Mouse (Mus musculus): ENCODE data around the gene Ide. TPM values are rescaled to one million over a fixed set of nuclear protein-coding genes. Genes with fewer than 3 reads are reported as not detected.
A peak's percentile ranks its signal among the peaks of the same experiment; 100 is the strongest.

The Ide gene
- 10 to 100 TPM; 59.2 to 97.0 TPM for total RNA-seq (2021)
- long read RNA-seq, experiment 1, full-length matches to known transcripts: 21 of 52 reads
- long read RNA-seq, experiment 1, partial matches to known transcripts: 7 of 52 reads
- long read RNA-seq, experiment 1, other reads (novel, unspliced or antisense): 24 of 52 reads
- long read RNA-seq, experiment 2, full-length matches to known transcripts: 8 of 19 reads
- long read RNA-seq, experiment 2, partial matches to known transcripts: 3 of 19 reads
- long read RNA-seq, experiment 2, other reads (novel, unspliced or antisense): 8 of 19 reads

GRCm38 (mm10) chr19:37337752-37338151 lies at the start of gene Ide:
Ide (minus strand) TSS chr19:37337852.
- DNase-seq: no peak

DNA sequence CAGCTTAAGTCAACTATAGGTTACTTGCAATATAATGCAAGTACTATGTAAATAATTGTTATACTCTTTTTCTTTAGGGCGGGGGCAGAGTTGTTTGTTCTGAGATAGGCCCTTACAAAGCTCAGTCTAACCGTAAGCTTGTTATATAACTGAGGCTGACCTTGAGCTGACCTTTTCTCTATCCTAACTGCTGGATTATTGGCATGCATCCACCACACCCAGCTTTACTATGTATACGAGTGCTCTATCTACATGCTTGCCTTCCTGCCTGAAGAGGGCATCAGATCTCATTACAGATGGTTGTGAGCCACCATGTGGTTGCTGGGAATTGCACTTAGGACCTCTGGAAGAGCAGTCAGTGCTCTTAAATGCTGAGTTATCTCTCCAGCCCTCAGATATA lies 48.5 kb upstream of the Ide start:
- no peak for DNase-seq

- DNase-seq: no peak
These were observed 41.2 kb upstream of the Ide start for GRCm38 (mm10) chr19:37378816-37379215.

DNA sequence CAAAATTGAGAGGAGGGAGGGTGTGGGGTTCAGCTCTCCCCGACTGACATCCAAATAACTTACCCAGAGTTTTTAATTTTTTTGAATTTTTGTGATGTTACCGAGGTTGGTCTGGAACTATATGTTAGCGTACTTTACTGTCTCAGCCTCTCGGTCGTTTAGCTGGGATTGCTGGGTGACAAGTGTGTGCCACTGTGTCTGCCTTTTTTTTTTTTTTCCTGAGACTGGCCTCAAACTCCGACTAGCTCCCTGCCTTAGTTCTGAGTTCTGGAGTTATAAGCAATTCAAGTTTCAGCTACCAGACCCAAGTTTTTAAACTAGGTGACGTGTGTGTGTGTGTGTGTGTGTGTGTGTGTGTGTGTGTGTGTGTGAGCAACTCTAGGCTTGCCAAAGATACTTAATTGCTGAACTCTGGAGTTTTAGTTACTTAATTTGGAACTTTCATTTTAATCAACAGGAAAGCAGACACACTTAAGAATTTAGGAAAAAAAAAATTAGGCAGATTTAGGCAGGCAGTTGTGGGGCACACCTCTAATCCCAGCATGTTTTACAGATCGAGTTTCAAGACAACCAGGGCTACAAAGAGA lies 39.8 kb upstream of the Ide start:
- no peak for DNase-seq

DNA sequence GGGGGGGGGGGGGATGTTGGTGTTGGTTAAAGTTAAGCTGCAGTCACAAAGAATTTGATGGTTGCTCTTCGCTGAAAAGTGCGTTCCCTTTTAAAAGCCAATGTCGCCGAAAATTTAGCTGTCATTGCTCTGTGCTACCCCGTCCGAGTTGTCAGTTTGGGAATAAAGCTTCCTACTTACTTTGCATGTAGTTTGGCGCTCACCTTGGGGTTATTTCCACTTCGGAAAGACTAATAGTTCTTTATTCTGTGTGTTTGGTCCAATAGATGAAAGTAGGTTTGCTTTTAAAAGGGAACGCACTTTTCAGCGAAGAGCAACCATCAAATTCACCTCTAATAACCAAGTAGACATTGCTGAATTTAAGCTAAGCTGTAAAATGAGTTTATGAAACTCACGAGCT lies 39.2 kb upstream of the Ide start:
- DNase-seq: no peak

GRCm38 (mm10) chr19:37375755-37376615 lies 38.3 kb upstream of the Ide start, which contains the start of gene Kif11:
Kif11 (plus strand) TSS chr19:37376403.
- DNase-seq: peak; percentile 98

DNA sequence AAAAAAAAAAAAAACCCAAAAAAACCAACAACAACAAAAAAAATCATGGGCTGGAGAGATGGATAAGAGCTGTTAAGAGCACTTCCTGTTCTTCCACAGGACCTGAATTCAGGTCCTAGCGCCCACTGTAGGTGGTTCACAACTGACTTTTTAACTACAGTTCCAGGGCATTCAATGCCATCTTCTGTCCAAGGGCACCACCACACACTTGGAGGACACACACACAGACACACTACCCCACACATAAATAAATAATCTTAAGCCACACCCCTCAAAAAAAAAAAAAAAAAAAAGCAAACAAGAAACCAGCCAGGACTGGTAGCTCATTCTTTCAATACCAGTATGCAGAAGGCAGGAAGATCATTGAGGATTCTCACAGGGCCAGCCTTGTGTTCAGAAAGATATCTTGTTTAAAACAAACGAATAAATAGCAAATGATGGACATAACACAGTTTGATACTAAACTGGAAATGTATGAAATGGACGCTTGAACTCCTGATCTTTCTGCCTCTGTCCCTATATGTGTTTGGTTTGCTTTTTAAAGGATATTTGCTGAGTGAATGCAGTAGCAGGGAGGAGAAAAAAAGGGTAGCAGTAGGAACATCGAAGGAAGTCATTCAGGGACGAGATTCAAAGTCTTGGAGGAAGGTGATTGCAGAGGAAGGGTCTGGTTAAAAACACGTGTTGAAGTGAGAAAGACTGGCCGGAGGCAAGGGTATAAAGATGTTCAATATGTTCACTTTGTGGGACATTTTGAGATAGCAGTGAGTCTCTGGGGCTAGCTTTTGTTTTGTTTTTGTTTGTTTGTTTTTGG lies 37.5 kb upstream of the Ide start:
- DNase-seq: no peak

DNA sequence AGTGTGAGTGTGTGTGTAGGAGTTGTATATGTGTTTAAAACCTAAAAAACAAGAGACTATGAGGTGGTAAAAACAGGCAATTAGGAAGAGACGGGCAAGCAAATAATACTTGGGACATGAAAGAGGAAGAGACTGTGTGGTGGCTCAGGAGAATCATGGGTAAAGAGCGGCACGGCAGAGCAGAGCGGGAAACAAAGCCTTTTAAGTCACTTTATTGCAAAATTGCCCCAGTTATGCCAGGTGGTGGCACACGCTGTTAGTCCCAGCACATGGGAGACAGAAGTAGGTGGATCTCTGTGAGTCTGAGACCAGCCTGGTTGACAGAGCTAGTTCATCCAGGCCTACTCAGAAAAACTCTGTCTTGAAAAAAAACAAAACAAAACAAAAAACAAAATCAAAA lies 32.7 kb upstream of the Ide start:
- peak in 1 of 2 experiments; percentile 42 for DNase-seq

DNA sequence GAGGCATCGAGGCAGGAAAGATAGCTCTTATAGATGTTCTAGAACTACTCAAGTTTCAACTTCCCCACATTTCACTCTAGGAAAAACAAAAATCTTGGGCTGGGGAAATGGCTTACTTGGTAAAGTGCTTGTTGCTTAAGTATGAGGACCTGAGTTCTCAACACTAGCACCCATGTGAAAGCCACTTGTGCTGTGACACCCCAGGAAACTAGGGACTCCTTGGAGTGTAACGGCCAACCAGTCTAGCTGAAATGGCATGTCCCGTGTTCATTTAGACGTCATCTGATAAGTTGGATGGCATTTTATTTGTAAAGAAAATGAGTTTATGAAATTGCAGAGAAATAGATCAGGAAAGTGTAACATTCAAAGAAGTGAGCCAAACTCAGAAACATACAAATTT lies 32.3 kb upstream of the Ide start:
- DNase-seq: no peak

GRCm38 (mm10) chr19:37368990-37369389 lies 31.3 kb upstream of the Ide start:
- DNase-seq: no peak

DNA sequence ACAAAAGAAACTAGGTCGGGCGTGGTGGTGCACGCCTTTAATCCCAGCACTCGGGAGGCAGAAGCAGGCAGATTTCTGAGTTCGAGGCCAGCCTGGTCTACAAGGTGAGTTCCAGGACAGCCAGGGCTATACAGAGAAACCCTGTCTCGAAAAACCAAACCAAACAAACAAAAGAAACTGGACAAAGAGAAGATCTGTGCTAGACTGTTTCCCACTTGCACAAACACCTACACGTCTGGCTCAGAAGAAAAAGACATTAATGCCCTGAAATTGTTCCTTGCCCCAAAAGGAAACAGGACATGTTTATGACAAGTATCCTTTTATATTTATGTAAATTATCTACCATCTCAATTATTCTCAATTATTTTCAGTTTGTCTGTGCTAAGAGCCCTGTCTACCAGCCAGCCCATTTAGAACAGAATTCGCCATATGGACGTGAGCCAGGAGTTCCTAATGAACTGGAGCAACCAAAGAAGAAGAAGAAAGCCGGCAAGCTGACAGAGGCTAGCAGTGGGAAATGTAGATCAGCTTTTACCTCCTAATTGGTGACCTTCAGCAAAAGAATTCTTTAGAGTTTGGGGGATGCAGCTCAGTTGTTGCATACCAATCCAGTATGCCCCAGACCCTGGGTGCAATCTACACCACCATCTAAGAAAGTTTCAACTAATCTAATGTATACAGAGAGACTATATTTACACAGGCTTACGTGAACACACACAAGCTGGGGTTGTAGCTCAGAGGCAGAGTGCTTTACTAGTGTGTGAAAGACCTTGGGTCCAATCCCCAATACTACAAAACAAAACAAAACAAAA lies 25.7 kb upstream of the Ide start:
- no peak for DNase-seq

- DNase-seq: no peak
These were observed 24.9 kb upstream of the Ide start for GRCm38 (mm10) chr19:37362545-37362944.

DNA sequence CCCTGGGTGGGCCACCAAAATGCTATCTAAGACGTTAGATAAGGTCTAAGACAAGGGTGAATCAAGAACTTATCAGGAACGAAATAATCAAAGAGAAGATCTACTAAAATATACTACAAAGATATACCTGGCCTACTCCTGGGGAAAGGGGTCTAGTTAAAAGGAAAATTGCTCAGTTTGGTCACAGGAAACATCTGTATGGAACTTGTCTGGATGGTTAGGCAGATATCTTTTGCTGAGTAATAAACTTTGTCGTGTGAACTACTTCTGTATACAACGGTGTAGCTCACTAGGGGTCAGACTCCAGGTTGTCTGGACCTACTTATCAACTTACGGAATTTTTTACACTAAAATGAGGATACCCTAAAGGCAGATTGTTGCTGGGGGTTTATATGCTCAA lies 22.4 kb upstream of the Ide start:
- DNase-seq: no peak

- DNase-seq: no peak
These were observed 15.7 kb upstream of the Ide start for GRCm38 (mm10) chr19:37353331-37353730.

- no peak for DNase-seq
These were observed 15.1 kb upstream of the Ide start for GRCm38 (mm10) chr19:37352756-37353155.

DNA sequence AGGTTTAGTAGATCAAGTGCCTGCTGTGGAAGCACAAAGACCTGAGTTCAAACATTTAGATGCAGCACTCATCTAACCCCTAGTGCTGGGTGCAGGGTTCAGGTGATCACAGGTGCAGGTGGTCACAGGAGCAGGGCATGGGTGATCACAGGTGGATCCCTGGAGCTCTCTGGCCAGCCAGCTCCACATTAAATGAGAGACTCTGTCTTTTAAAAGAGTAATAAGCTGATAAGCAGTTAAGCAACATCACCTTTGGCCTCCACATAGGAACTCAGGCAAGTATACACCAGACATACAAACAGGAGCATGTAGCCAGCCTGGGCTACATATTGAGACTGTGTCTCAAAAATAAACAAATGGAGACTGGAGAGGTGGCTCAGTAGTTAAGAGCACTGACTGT lies 11.3 kb upstream of the Ide start:
- DNase-seq: no peak

DNA sequence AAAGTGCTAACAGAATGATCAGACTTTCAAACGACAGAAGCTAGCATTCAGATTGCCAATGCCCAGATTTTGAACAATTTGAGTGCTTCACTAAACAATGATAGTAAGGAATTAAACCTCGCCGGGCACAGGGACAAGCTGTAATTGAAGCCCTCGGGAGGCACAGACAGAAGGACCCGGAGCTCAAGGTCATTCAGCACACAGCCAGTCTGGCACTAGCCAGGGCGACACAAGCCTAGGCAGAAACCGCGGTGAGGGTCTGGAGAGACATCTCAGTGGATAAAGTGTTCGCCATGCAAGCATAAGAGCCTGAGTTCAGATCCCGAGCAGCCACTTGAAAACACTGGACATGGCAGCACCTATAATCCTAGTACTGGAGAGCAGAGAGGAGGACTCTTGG lies 10.7 kb upstream of the Ide start:
- DNase-seq: peak; percentile 30 to 38

- DNase-seq: no peak
These were observed 8.6 kb upstream of the Ide start for GRCm38 (mm10) chr19:37346258-37346657.

DNA sequence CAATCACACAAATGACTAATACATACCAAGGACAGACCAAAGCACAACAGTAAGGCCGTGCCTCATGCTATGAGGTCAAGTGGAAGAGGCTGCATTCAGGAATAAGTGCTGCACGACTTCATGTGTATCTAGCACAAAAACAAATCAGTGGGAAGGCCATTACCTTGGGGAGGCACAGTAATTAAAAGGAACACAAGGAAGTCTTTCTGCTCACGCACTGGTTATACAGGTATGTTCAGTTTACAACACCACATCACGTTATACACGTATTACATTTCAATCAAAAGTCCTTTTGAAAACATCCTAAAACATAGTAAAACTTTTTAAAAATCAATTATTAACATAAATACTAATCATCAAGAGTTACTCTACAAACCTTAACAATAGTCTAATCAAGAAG lies 6.2 kb upstream of the Ide start:
- no peak for DNase-seq

GRCm38 (mm10) chr19:37340931-37341330 lies 3.3 kb upstream of the Ide start:
- DNase-seq: no peak

GRCm38 (mm10) chr19:37340495-37340894 lies 2.8 kb upstream of the Ide start:
- DNase-seq: no peak

- no peak for DNase-seq
These were observed 2.3 kb downstream of the Ide start for GRCm38 (mm10) chr19:37335392-37335791.

Measured in heart, adult 18-20 months (tissue).